Mouse (Mus musculus) stomach, postnatal 0 days (tissue): Measurements from ENCODE around the gene Ccdc14.

Experiments
- CTCF ChIP-seq: IDR thresholded peaks from 2 replicates; pipeline ENCODE4 v1.5.1; 2016; ENCODE audit warnings: antibody characterized with exemption, low read depth, mild to moderate bottlenecking, moderate library complexity
- EP300 ChIP-seq: optimal IDR thresholded peaks from 2 replicates; pipeline ENCODE3; 2016; ENCODE audit warnings: antibody characterized with exemption

DNA sequence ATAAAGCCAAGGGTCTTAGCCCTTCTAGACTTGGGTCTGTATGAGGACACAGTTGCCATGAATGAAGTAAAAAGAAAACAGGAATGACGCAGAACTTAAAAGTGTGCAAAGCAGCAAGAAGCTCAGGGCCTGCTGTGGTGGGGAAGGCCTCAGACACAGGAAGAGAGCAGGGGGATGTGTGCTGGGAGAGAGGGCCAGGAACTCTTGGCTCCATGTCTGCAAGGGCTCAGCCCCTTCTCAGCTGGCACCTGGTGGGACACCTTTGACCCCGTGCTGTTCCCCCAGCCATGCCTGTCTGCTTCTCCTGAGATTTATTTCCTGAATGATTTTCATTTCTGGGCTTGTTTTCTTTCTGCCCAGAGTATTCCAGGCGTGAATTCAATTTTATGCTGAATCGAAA is 59.1 kb downstream of the Ccdc14 start:
- TF ChIP-seq CTCF (no peak), EP300 (no peak)
